ENCODE assay signal across 13 mouse cellular contexts in the genomic region with DNA sequence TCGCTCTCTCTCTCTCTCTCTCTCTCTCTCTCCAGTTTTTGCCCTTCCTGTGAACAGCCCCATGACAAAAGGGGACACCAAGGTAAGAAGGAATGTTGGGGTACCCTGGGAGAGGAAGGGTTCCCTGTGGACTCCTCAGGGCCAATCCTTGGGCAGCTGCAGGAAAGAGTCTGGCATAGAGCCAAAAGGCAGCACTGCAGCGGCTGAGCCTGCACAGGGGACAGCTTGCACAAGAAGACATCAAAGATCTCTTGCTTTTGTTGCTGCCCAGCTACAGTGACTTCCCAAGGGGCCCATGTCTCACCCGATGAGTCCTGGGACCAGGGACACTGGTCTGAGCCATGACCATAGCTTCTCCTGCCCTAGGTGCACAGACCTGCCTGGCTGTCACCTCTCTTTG. TPM values are rescaled to one million over a fixed set of nuclear protein-coding genes. Genes with fewer than 3 reads are reported as not detected.
A peak's percentile ranks its signal among the peaks of the same experiment; 100 is the strongest.
DNase-seq lines count a peak whose midpoint lies in the region; ATAC-seq and TF ChIP-seq lines count a peak whose summit lies in the region.
"Had no signal": no experiment of that assay in that cellular context is flagged by ENCODE, and none has a peak within 500 bp of the region (broad histone marks: within the 10 kb centered on the region; RNA-seq: fewer than 3 reads in every experiment).

No protein-coding gene starts in this region.

- H3K36me3 ChIP-seq in embryonic facial prominence, embryonic 14.5 days (ENCODE audit: control insufficient read depth, insufficient read depth, low read length) = no peaks in the 10 kb centered on the region
- H3K36me3 ChIP-seq in embryonic facial prominence, embryonic 10.5 days (replicated peaks) = no peaks in the 10 kb centered on the region
- H3K36me3 ChIP-seq in forebrain, embryonic 15.5 days = peaks cover 6% of the 10 kb centered on the region; the same call in 1 of the 2 replicates
- peaks cover 19% of the 10 kb centered on the region for H3K36me3 ChIP-seq in midbrain, embryonic 14.5 days (ENCODE audit: control insufficient read depth, insufficient read depth, low read length)
- H3K36me3 ChIP-seq: liver, embryonic 13.5 days had no signal

- DNase-seq in embryonic facial prominence, embryonic 14.5 days (ENCODE audit: low spot score) = no peak
- no peak for DNase-seq in embryonic facial prominence, embryonic 10.5 days (ENCODE audit: low spot score)
- peak; percentile 61 for DNase-seq in brain, embryonic 14.5 days (ENCODE audit: low read depth)
- DNase-seq in midbrain, embryonic 14.5 days = peak; percentile 66
- no peak for DNase-seq in adrenal gland, adult 8-10 months
- DNase-seq in lung, adult 2 months = no peak
- DNase-seq: adrenal gland, adult 2 months; embryo, embryonic 11 days; kidney, postnatal 14 days; liver, embryonic 13.5 days had no signal

- no peak overlapping the region for H3K27ac ChIP-seq in embryonic facial prominence, embryonic 14.5 days (replicated peaks; ENCODE audit: low read depth, low read length)
- H3K27ac ChIP-seq in embryonic facial prominence, embryonic 10.5 days (replicated peaks) = no peak overlapping the region
- 0 out of 2 replicates have a peak overlapping the region, but pooled peaks have one; percentile 27 for H3K27ac ChIP-seq in forebrain, embryonic 15.5 days (replicated peaks)
- H3K27ac ChIP-seq in midbrain, embryonic 14.5 days (replicated peaks; ENCODE audit: low read depth, low read length) = no peak overlapping the region
- H3K27ac ChIP-seq: liver, embryonic 13.5 days had no signal

- H3K4me2 ChIP-seq in embryonic facial prominence, embryonic 14.5 days (ENCODE audit: low read depth, low read length) = no peak overlapping the region
- H3K4me2 ChIP-seq in forebrain, embryonic 15.5 days (replicated peaks) = peak overlapping the region; percentile 84
- peak overlapping the region; percentile 77 for H3K4me2 ChIP-seq in midbrain, embryonic 14.5 days (ENCODE audit: low read length)

- no peak for TF ChIP-seq POLR2A in brain, embryonic 14.5 days (IDR thresholded peaks at IDR 0.05; ENCODE audit: borderline replicate concordance, extremely low read depth, insufficient read depth, insufficient read length, poor library complexity, severe bottlenecking)
- TF ChIP-seq POLR2A in lung, adult 2 months (IDR thresholded peaks at IDR 0.05; ENCODE audit: borderline replicate concordance, extremely low read depth, low read depth, low read length) = no peak

- ATAC-seq in embryonic facial prominence, embryonic 14.5 days (ENCODE audit: low read depth) = peak; percentile 14; the same call in 1 of the 2 replicates
- peak; percentile 18; the same call in 1 of the 2 replicates for ATAC-seq in forebrain, embryonic 15.5 days (replicated peaks)
- no peak for ATAC-seq in midbrain, embryonic 14.5 days (ENCODE audit: low FRiP score, low TSS enrichment)
- ATAC-seq in frontal cortex, adult (ENCODE audit: low TSS enrichment) = no peak

- 61% methylated on average over 2 of the region's 3 CpGs for WGBS in embryonic facial prominence, embryonic 14.5 days
- 85% methylated on average over 3 of the region's 3 CpGs for WGBS in embryonic facial prominence, embryonic 10.5 days
- WGBS in forebrain, embryonic 15.5 days = 50% methylated on average over 3 of the region's 3 CpGs
- WGBS in midbrain, embryonic 14.5 days = 42% methylated on average over 3 of the region's 3 CpGs
- WGBS in lung, adult 2 months = 59% methylated on average over 3 of the region's 3 CpGs

- no peaks in the 10 kb centered on the region for H3K9me3 ChIP-seq in embryonic facial prominence, embryonic 14.5 days (ENCODE audit: control insufficient read depth, low read length)
- H3K9me3 ChIP-seq in embryonic facial prominence, embryonic 10.5 days = no peaks in the 10 kb centered on the region
- no peaks in the 10 kb centered on the region for H3K9me3 ChIP-seq in forebrain, embryonic 15.5 days
- no peaks in the 10 kb centered on the region for H3K9me3 ChIP-seq in midbrain, embryonic 14.5 days (ENCODE audit: control insufficient read depth, low read length)
- H3K9me3 ChIP-seq: liver, embryonic 13.5 days had no signal

- TF ChIP-seq CTCF in brain, embryonic 14.5 days (IDR thresholded peaks at IDR 0.05; ENCODE audit: borderline replicate concordance, extremely low read depth, insufficient read depth, insufficient read length) = no peak
- TF ChIP-seq CTCF in lung, adult 2 months (IDR thresholded peaks at IDR 0.05; ENCODE audit: insufficient read depth, low read length) = no peak

- H3K4me1 ChIP-seq in embryonic facial prominence, embryonic 14.5 days (ENCODE audit: control insufficient read depth, insufficient read depth, low read length) = no peaks in the 10 kb centered on the region
- peaks cover 15% of the 10 kb centered on the region for H3K4me1 ChIP-seq in embryonic facial prominence, embryonic 10.5 days
- peaks cover 33% of the 10 kb centered on the region for H3K4me1 ChIP-seq in forebrain, embryonic 15.5 days
- peaks cover 15% of the 10 kb centered on the region for H3K4me1 ChIP-seq in midbrain, embryonic 14.5 days (ENCODE audit: control insufficient read depth, insufficient read depth, low read length)
- H3K4me1 ChIP-seq in lung, adult 2 months (ENCODE audit: control insufficient read depth, insufficient read depth, low read length) = no peaks in the 10 kb centered on the region

- H3K9ac ChIP-seq in embryonic facial prominence, embryonic 14.5 days (ENCODE audit: low read depth, low read length) = no peak overlapping the region
- peak overlapping the region; percentile 79 for H3K9ac ChIP-seq in forebrain, embryonic 15.5 days (replicated peaks)
- H3K9ac ChIP-seq in midbrain, embryonic 14.5 days (replicated peaks; ENCODE audit: low read length) = peak overlapping the region; percentile 86; the same call in 1 of the 2 replicates
- H3K9ac ChIP-seq: liver, embryonic 13.5 days had no signal

- peaks cover 24% of the 10 kb centered on the region for H3K27me3 ChIP-seq in embryonic facial prominence, embryonic 14.5 days (replicated peaks; ENCODE audit: control insufficient read depth, insufficient read depth, low read length)
- H3K27me3 ChIP-seq in embryonic facial prominence, embryonic 10.5 days (replicated peaks; ENCODE audit: low read depth, poor library complexity, severe bottlenecking) = peaks cover 31% of the 10 kb centered on the region
- no peaks in the 10 kb centered on the region; the same call in 1 of the 2 replicates for H3K27me3 ChIP-seq in forebrain, embryonic 15.5 days
- peaks cover 4% of the 10 kb centered on the region; the same call in 1 of the 2 replicates for H3K27me3 ChIP-seq in midbrain, embryonic 14.5 days (ENCODE audit: control insufficient read depth, insufficient read depth, low read length)

- H3K4me3 ChIP-seq in embryonic facial prominence, embryonic 14.5 days (ENCODE audit: low read depth, low read length) = no peak overlapping the region
- no peak overlapping the region for H3K4me3 ChIP-seq in embryonic facial prominence, embryonic 10.5 days
- H3K4me3 ChIP-seq in forebrain, embryonic 15.5 days = peak overlapping the region; percentile 76
- H3K4me3 ChIP-seq in midbrain, embryonic 14.5 days (replicated peaks; ENCODE audit: low read depth, low read length) = peak overlapping the region; percentile 73
- H3K4me3 ChIP-seq in lung, adult 2 months (replicated peaks; ENCODE audit: extremely low read depth, low read depth, low read length) = no peak overlapping the region
- H3K4me3 ChIP-seq: liver, embryonic 13.5 days had no signal

RNA-seq across cellular contexts. Expression of gene Chga, which starts 1.1 kb away (rescaled TPM):
- 18.6 and 22.2 TPM in 2 replicates for polyA plus RNA-seq in embryonic facial prominence, embryonic 14.5 days (2014; fragmentation: Nextera tagmentation; extraction: Ambion mirVana)
- polyA plus RNA-seq in embryonic facial prominence, embryonic 10.5 days (2016; fragmentation: Nextera tagmentation; extraction: Ambion mirVana) = 6.2 and 6.6 TPM in 2 replicates
- polyA plus RNA-seq in brain, embryonic 14.5 days (2012; rRNA removed) = 56.3 and 74.5 TPM in 2 replicates
- polyA plus RNA-seq in forebrain, embryonic 15.5 days (2015; fragmentation: Nextera tagmentation; extraction: Ambion mirVana) = 99.3 and 102 TPM in 2 replicates
- polyA plus RNA-seq in midbrain, embryonic 14.5 days (2014; fragmentation: Nextera tagmentation; extraction: Ambion mirVana) = 92.7 and 116 TPM in 2 replicates
- total RNA-seq in adrenal gland, adult 8-10 months (2022) = 1,000 to 10,000 TPM; 2,246 to 2,701 (median 2,550) TPM
- 0.25 and 1.0 TPM in 2 replicates for polyA plus RNA-seq in lung, adult 2 months (2012; rRNA removed)
- total RNA-seq: megakaryocyte, adult 5-6 weeks had no signal

Comparison
In these comparisons a context has a peak if more than half of its experiments do, and no peak if none do; other contexts are left out.
1. ATAC-seq: peak in embryonic facial prominence, embryonic 14.5 days (single experiment) and forebrain, embryonic 15.5 days (single experiment); none in midbrain, embryonic 14.5 days (single experiment) and frontal cortex, adult (single experiment).
2. DNase-seq: peak in brain, embryonic 14.5 days (single experiment) and midbrain, embryonic 14.5 days (single experiment); none in embryonic facial prominence, embryonic 14.5 days (single experiment), embryonic facial prominence, embryonic 10.5 days (single experiment), adrenal gland, adult 8-10 months (single experiment) and lung, adult 2 months (single experiment).
3. H3K4me3 ChIP-seq: peak in forebrain, embryonic 15.5 days (single experiment) and midbrain, embryonic 14.5 days (single experiment); none in embryonic facial prominence, embryonic 14.5 days (single experiment), embryonic facial prominence, embryonic 10.5 days (single experiment) and lung, adult 2 months (single experiment).